Mouse (Mus musculus) brain, embryonic 14.5 days (tissue): ENCODE measurements at regions not wholly inside any gene's neighbourhood (a gene's known extent, or its start where the extent isn't known, plus 50 kb on each side); places are given as distances from the start of the nearest gene placed in this dataset.
"Not testable (repeated sequence)": the region's sequence is repeated elsewhere in the genome, so short reads cannot be mapped to it uniquely, and the experiment has no call there.

Source experiments
- CTCF ChIP-seq: fragments of 200-500 bp; IDR thresholded peaks from 2 replicates; pipeline ENCODE4 v1.5.1; 2012; ENCODE audit warnings: inconsistent platforms, mild to moderate bottlenecking, moderate library complexity, borderline replicate concordance; ENCODE audit not compliant: insufficient read depth, insufficient read length; ENCODE audit errors: extremely low read depth
- POLR2A ChIP-seq: fragments of 200-500 bp; IDR thresholded peaks from 2 replicates; pipeline ENCODE4 v1.6.1; 2012; ENCODE audit warnings: mild to moderate bottlenecking, inconsistent platforms, borderline replicate concordance; ENCODE audit not compliant: poor library complexity, insufficient read depth, insufficient read length, severe bottlenecking; ENCODE audit errors: extremely low read depth

DNA sequence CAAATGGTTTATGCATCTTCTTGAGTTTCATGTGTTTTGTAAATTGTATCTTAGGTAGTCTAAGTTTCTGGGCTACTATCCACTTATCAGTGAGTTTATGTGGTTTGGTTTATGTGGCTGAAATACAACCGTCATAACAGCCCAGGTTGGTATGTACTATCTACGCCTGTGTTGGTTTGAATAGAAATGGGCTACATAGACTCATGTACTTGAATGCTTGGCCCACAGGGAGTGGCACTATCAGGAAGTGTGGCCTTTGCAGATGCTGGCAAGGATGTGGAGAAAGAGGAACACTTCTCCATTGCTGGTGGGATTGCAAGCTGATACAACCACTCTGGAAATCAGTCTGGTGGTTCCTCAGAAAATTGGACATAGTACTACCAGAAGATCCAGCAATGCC lies 96.4 kb upstream of the Frmd4a start:
- not testable (repeated sequence) for TF ChIP-seq CTCF, POLR2A
